Mouse (Mus musculus) embryonic fibroblast, embryonic 13.5 days (primary cell): ENCODE measurements at regions not wholly inside any gene's neighbourhood (a gene's known extent, or its start where the extent isn't known, plus 50 kb on each side); places are given as distances from the start of the nearest gene placed in this dataset.

Experiments used
- CTCF ChIP-seq: IDR thresholded peaks from 2 replicates; pipeline ENCODE4 v1.5.1; 2011; ENCODE audit warnings: mild to moderate bottlenecking, control low read depth, low read length, moderate library complexity, borderline replicate concordance; ENCODE audit not compliant: insufficient read depth
- POLR2A ChIP-seq: IDR thresholded peaks from 2 replicates; pipeline ENCODE4 v1.6.1; 2011; ENCODE audit warnings: low read depth, mild to moderate bottlenecking, control low read depth, low read length, moderate library complexity

DNA sequence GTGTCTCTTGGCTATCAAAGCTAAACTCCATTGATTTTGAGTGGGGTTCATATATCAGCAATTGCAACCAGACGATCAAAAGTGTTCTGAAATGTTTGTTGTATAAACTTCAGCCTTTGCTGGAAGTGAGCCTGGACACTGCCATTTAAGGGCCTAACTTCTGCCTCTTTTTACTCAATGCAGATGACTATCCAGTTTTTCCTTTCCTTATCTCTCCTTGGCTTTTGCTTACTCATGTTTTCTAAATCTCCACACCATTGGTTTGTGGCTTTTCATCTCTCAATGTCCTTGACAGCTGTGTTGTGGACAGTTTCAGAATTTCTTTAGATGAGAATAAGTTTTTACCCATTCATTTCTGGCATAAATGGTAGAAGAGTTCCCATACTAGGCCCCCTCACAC is 74.3 kb upstream of the Pbx1 start:
- TF ChIP-seq CTCF: no peak
- TF ChIP-seq POLR2A: no peak
